Mouse (Mus musculus) kidney, postnatal 0 days (tissue): Measurements from ENCODE around the gene Pard3. TPM values are rescaled to one million over a fixed set of nuclear protein-coding genes. Genes with fewer than 3 reads are reported as not detected.

Source experiments
- ATAC-seq: fragments of 200-750 bp; cut with Nextera tagmentation; replicated peaks from 2 replicates; pipeline ENCODE4 v1.8.0; 2017; ENCODE audit warnings: low read depth, moderate number of reproducible peaks, moderate TSS enrichment, moderate library complexity; ENCODE audit not compliant: low FRiP score
- DNase-seq: peaks from one replicate; pipeline ENCODE4 v3.0.0-alpha.2; 2016; ENCODE audit warnings: low spot score
- H3K27ac ChIP-seq: fragments of 300-500 bp; sonication (generic); 2 replicates; pipeline ENCODE4 v1.5.1; 2014; ENCODE audit warnings: mild to moderate bottlenecking
- H3K27me3 ChIP-seq: fragments of 300-500 bp; sonication (generic); 2 replicates; pipeline ENCODE4 v1.6.1; 2014; ENCODE audit warnings: low read length, mixed read lengths; ENCODE audit not compliant: insufficient read depth
- H3K36me3 ChIP-seq: fragments of 300-500 bp; sonication (generic); 2 replicates; pipeline ENCODE4 v1.6.1; 2014; ENCODE audit warnings: low read length, mixed read lengths; ENCODE audit not compliant: insufficient read depth
- H3K4me1 ChIP-seq: fragments of 300-500 bp; sonication (generic); replicated peaks from 2 replicates; pipeline ENCODE4 v1.6.1; 2014; ENCODE audit warnings: antibody characterized with exemption, low read length, mixed read lengths; ENCODE audit not compliant: insufficient read depth
- H3K4me2 ChIP-seq: fragments of 300-500 bp; sonication (generic); 2 replicates; pipeline ENCODE4 v1.6.1; 2014; ENCODE audit warnings: mild to moderate bottlenecking, low read length, moderate library complexity, mixed read lengths
- H3K4me3 ChIP-seq: fragments of 300-500 bp; sonication (generic); replicated peaks from 2 replicates; pipeline ENCODE4 v1.5.1; 2014; ENCODE audit warnings: low read depth, low read length
- H3K9ac ChIP-seq: fragments of 300-500 bp; sonication (generic); 2 replicates; pipeline ENCODE4 v1.6.1; 2014; ENCODE audit warnings: low read depth, low read length
- H3K9me3 ChIP-seq: fragments of 300-500 bp; sonication (generic); replicated peaks from 2 replicates; pipeline ENCODE4 v1.6.1; 2016; ENCODE audit warnings: low read length, inconsistent platforms, mixed read lengths
- CTCF ChIP-seq: IDR thresholded peaks from 2 replicates; pipeline ENCODE4 v1.5.1; 2016; ENCODE audit warnings: antibody characterized with exemption, low read depth, mild to moderate bottlenecking, moderate library complexity
- WGBS: fragments of 180-500 bp; shearing (Covaris S2); extraction: QIAGEN DNeasy Blood & Tissue Kit; methylation state at CpG from one replicate; pipeline ENCODE4 v1.1.7; 2014; 5-methylcytosine and 5-hydroxymethylcytosine counted together
- polyA plus RNA-seq: library from polyadenylated mRNA; unstranded; fragments of >200 nt; fragmentation: Nextera tagmentation; extraction: Ambion mirVana; gene quantifications from 2 replicates; pipeline ENCODE4 v1.2.1, GENCODE M21; 2015

Gene Pard3
- polyA plus RNA-seq, 1 experiment from 2014 or later: 23.1 TPM

GRCm38 (mm10) chr8:127552161-127552595 is 488.5 kb downstream of the Pard3 start:
- H3K4me1 ChIP-seq: peaks cover 5% of the 10 kb centered on the region; the same call in 1 of the 2 replicates
- ATAC-seq (no peak; the same call in 1 of the 2 replicates), DNase-seq (peak; percentile 28)
- 37% methylated on average over 11 of the region's 11 CpGs for WGBS
- no peaks in the 10 kb centered on the region for H3K27me3 ChIP-seq
- H3K27ac ChIP-seq: no peak overlapping the region
- H3K36me3 ChIP-seq: no peaks in the 10 kb centered on the region
- H3K9me3 ChIP-seq: no peaks in the 10 kb centered on the region
- no peak overlapping the region for H3K4me2 ChIP-seq
- H3K9ac ChIP-seq: no peak overlapping the region
- peak; percentile 51 for TF ChIP-seq CTCF
- no peak overlapping the region for H3K4me3 ChIP-seq

- Histone ChIP-seq H3K4me2 (no peak overlapping the region), H3K9ac (no peak overlapping the region), H3K4me1 (peaks cover 5% of the 10 kb centered on the region; the same call in 1 of the 2 replicates), H3K9me3 (no peaks in the 10 kb centered on the region), H3K27ac (no peak overlapping the region), H3K4me3 (no peak overlapping the region), H3K36me3 (no peaks in the 10 kb centered on the region), H3K27me3 (no peaks in the 10 kb centered on the region)
- 67% methylated on average over 13 of the region's 13 CpGs for WGBS
- no peak for DNase-seq
- TF ChIP-seq CTCF: no peak
- ATAC-seq: no peak
Observed at GRCm38 (mm10) chr8:127552836-127553235, 489.1 kb downstream of the Pard3 start.

GRCm38 (mm10) chr8:127553582-127553981 is 489.9 kb downstream of the Pard3 start:
- no peak for TF ChIP-seq CTCF
- no peak for DNase-seq

GRCm38 (mm10) chr8:127555795-127556194 is 492.1 kb downstream of the Pard3 start:
- H3K4me1 ChIP-seq: peaks cover 5% of the 10 kb centered on the region; the same call in 1 of the 2 replicates
- no peak overlapping the region for H3K4me2 ChIP-seq
- no peak for DNase-seq
- H3K9me3 ChIP-seq: no peaks in the 10 kb centered on the region
- no peak overlapping the region for H3K9ac ChIP-seq
- no peaks in the 10 kb centered on the region for H3K27me3 ChIP-seq
- WGBS: 50% methylated on average over 2 of the region's 2 CpGs
- ATAC-seq: no peak
- TF ChIP-seq CTCF: no peak
- H3K27ac ChIP-seq: no peak overlapping the region
- no peaks in the 10 kb centered on the region for H3K36me3 ChIP-seq
- H3K4me3 ChIP-seq: no peak overlapping the region

More at GRCm38 (mm10) chr8:127553582-127553981, 489.9 kb downstream of the Pard3 start:
- no peaks in the 10 kb centered on the region for H3K9me3 ChIP-seq
- WGBS: 50% methylated on average over 5 of the region's 5 CpGs
- H3K4me3 ChIP-seq: no peak overlapping the region
- 0 out of 2 replicates have a peak overlapping the region, but pooled peaks have one; percentile 13 for H3K27ac ChIP-seq
- ATAC-seq: no peak
- H3K4me2 ChIP-seq: no peak overlapping the region
- peaks cover 5% of the 10 kb centered on the region; the same call in 1 of the 2 replicates for H3K4me1 ChIP-seq
- H3K36me3 ChIP-seq: no peaks in the 10 kb centered on the region
- no peaks in the 10 kb centered on the region for H3K27me3 ChIP-seq
- H3K9ac ChIP-seq: no peak overlapping the region

GRCm38 (mm10) chr8:127556964-127557363 is 493.3 kb downstream of the Pard3 start:
- peaks cover 4% of the 10 kb centered on the region; the same call in 1 of the 2 replicates for H3K4me1 ChIP-seq
- no peaks in the 10 kb centered on the region for H3K36me3 ChIP-seq
- no peak for TF ChIP-seq CTCF
- no peaks in the 10 kb centered on the region for H3K9me3 ChIP-seq
- ATAC-seq (no peak), DNase-seq (peak; percentile 37)
- no peak overlapping the region for H3K4me2 ChIP-seq
- H3K9ac ChIP-seq: no peak overlapping the region
- no peak overlapping the region for H3K4me3 ChIP-seq
- WGBS: 28% methylated on average over 11 of the region's 11 CpGs
- no peak overlapping the region for H3K27ac ChIP-seq
- no peaks in the 10 kb centered on the region for H3K27me3 ChIP-seq

- H3K27me3 ChIP-seq: no peaks in the 10 kb centered on the region
- H3K4me2 ChIP-seq: no peak overlapping the region
- H3K4me3 ChIP-seq: no peak overlapping the region
- no peak for DNase-seq
- H3K9me3 ChIP-seq: no peaks in the 10 kb centered on the region
- no peaks in the 10 kb centered on the region for H3K36me3 ChIP-seq
- no peak for ATAC-seq
- no peak overlapping the region for H3K27ac ChIP-seq
- H3K9ac ChIP-seq: no peak overlapping the region
- H3K4me1 ChIP-seq: no peaks in the 10 kb centered on the region
- no peak for TF ChIP-seq CTCF
Observed at GRCm38 (mm10) chr8:127557566-127557965, 493.9 kb downstream of the Pard3 start.

GRCm38 (mm10) chr8:127563634-127564033 is 499.9 kb downstream of the Pard3 start:
- no peaks in the 10 kb centered on the region for H3K36me3 ChIP-seq
- no peaks in the 10 kb centered on the region for H3K4me1 ChIP-seq
- H3K9me3 ChIP-seq: no peaks in the 10 kb centered on the region
- H3K27ac ChIP-seq: no peak overlapping the region
- H3K4me3 ChIP-seq: no peak overlapping the region
- TF ChIP-seq CTCF: no peak
- WGBS: 94% methylated on average over 5 of the region's 5 CpGs
- ATAC-seq: no peak
- no peak overlapping the region for H3K4me2 ChIP-seq
- no peaks in the 10 kb centered on the region for H3K27me3 ChIP-seq
- no peak for DNase-seq
- no peak overlapping the region for H3K9ac ChIP-seq
